Mouse (Mus musculus): ENCODE data around the gene Dmrt1.

DNA sequence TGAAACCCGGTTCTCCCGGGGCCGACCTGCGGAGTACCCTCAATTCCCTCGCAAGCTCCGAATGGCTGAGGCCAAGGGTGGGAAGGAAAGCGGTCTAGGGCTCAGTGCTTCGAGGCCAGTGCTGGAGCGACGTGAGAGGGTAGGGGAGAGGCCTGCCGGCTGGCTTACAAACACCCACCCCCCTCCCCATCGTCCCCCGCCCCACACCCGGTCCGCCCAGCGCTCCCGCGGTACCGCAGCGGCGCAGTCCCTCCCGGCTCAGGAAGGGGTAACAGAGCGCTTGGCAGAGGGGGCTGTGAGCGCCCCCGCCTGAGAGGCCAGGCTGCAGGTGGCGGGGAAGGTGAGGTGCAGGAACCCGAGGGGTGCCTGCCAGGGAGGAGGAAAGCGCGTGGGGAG, 104.6 kb downstream of the Dmrt1 start, which contains the start of gene Dmrt3:
- no peak for TF ChIP-seq CTCF (IDR thresholded peaks at IDR 0.05; ENCODE audit: low read depth)
- TF ChIP-seq EP300 (IDR thresholded peaks at IDR 0.05; ENCODE audit: low read depth) = no peak

Measured in liver, embryonic 14.5 days (tissue).